In the genomic region with DNA sequence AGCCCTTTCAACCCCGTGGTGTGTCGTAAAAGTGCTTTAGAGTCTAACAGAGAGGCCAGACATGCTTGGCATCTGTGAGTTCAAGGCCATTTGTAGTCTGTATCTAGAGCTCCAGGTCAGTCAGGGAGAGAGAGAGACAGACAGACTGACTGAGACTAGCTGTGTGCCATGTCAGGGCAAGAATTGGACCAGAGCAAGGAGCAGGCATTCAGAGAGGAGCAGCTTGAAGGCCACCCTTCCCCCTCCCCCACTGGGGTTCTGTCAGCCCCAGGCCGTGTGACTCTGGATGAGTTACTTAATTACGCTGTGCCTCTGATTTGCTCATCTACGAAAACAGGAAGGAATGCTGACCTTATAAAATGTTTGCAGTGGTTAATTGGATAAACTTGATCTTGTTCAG, we compare ENCODE assay signal across 9 mouse cellular contexts. TPM values are rescaled to one million over a fixed set of nuclear protein-coding genes. Genes with fewer than 3 reads are reported as not detected.
DNase-seq lines count a peak whose midpoint lies in the region; ATAC-seq and TF ChIP-seq lines count a peak whose summit lies in the region.
"Had no signal": no experiment of that assay in that cellular context is flagged by ENCODE, and none has a peak within 500 bp of the region (broad histone marks: within the 10 kb centered on the region; RNA-seq: fewer than 3 reads in every experiment).

No protein-coding gene starts in this region.

- no peaks in the 10 kb centered on the region for H3K36me3 ChIP-seq in heart, embryonic 14.5 days (ENCODE audit: control insufficient read depth, insufficient read depth, low read length)
- H3K36me3 ChIP-seq in heart, adult 2 months (ENCODE audit: control insufficient read depth, insufficient read depth, low read length), result no peaks in the 10 kb centered on the region; the same call in none of the 2 replicates
- no peaks in the 10 kb centered on the region for H3K36me3 ChIP-seq in forebrain, postnatal 0 days (ENCODE audit: insufficient read depth)

- H3K9me3 ChIP-seq in heart, embryonic 14.5 days (ENCODE audit: control insufficient read depth, low read length), result no peaks in the 10 kb centered on the region
- H3K9me3 ChIP-seq in forebrain, postnatal 0 days (ENCODE audit: low read length), result no peaks in the 10 kb centered on the region
- H3K9me3 ChIP-seq: G1E had no signal

- no peaks in the 10 kb centered on the region; the same call in 1 of the 2 replicates for H3K79me2 ChIP-seq in heart, adult 2 months (replicated peaks; ENCODE audit: control insufficient read depth, insufficient read depth, low read length)

- DNase-seq in heart, adult 2 months, result no peak
- peak; percentile 73 for DNase-seq in Muller cell, postnatal 12 days (ENCODE audit: inconsistent ontology term)
- no peak for DNase-seq in forebrain, postnatal 0 days
- no peak for DNase-seq in left cerebral cortex, postnatal 14 days (ENCODE audit: low spot score in 2 of 2)
- no peak for DNase-seq in right cerebral cortex, postnatal 25 days

- WGBS in heart, embryonic 14.5 days, result 52% methylated on average over 5 of the region's 5 CpGs
- 46% methylated on average over 5 of the region's 5 CpGs for WGBS in heart, adult 2 months
- 51% methylated on average over 5 of the region's 5 CpGs for WGBS in forebrain, postnatal 0 days

- H3K27me3 ChIP-seq in heart, embryonic 14.5 days (ENCODE audit: control insufficient read depth, insufficient read depth, low read length), result no peaks in the 10 kb centered on the region
- H3K27me3 ChIP-seq in heart, adult 2 months (ENCODE audit: control insufficient read depth, insufficient read depth, low read length), result no peaks in the 10 kb centered on the region
- no peaks in the 10 kb centered on the region for H3K27me3 ChIP-seq in forebrain, postnatal 0 days (ENCODE audit: insufficient read depth, low read length)

- peak overlapping the region; percentile 14 to 99; a peak in 2 of 4 replicates for H3K27ac ChIP-seq in heart, embryonic 14.5 days (replicated peaks in 1 of 2; ENCODE audit: control insufficient read depth in 1 of 2, insufficient read depth in 1 of 2, low read depth in 2 of 2, low read length in 2 of 2)
- no peak overlapping the region for H3K27ac ChIP-seq in heart, adult 2 months
- H3K27ac ChIP-seq in forebrain, postnatal 0 days (ENCODE audit: low read depth, low read length), result 0 out of 2 replicates have a peak overlapping the region, but pooled peaks have one; percentile 5

- H3K4me2 ChIP-seq in heart, embryonic 14.5 days (ENCODE audit: low read length), result no peak overlapping the region
- no peak overlapping the region for H3K4me2 ChIP-seq in forebrain, postnatal 0 days (ENCODE audit: low read depth)

- no peak overlapping the region for H3K4me3 ChIP-seq in heart, embryonic 14.5 days (ENCODE audit: control insufficient read depth in 1 of 2, insufficient read depth in 1 of 2, low read depth in 1 of 2, low read length in 2 of 2)
- no peak overlapping the region for H3K4me3 ChIP-seq in heart, adult 2 months
- H3K4me3 ChIP-seq in forebrain, postnatal 0 days (ENCODE audit: low read depth, low read length), result no peak overlapping the region

- no peak for ATAC-seq in heart, embryonic 14.5 days (ENCODE audit: insufficient number of reproducible peaks, insufficient read depth, low FRiP score, low read depth)
- no peak for ATAC-seq in forebrain, postnatal 0 days
- ATAC-seq in megakaryocyte progenitor cell, adult 5-6 weeks (replicated peaks; ENCODE audit: poor library complexity), result 0 out of 2 replicates have a peak, but pooled peaks have one; percentile 17
- no peak for ATAC-seq in erythroblast, adult 5-6 weeks (replicated peaks; ENCODE audit: low FRiP score, poor library complexity, severe bottlenecking)

- no peak for TF ChIP-seq CTCF in heart, adult 2 months (IDR thresholded peaks at IDR 0.05)
- TF ChIP-seq CTCF in forebrain, postnatal 0 days (IDR thresholded peaks at IDR 0.05; ENCODE audit: low read depth), result no peak

- intact Hi-C loops in heart, adult 2 months (cut with DNase I), result no loop called here
- intact Hi-C loops in left cerebral cortex, postnatal 14 days (cut with DNase I), result no loop called here

- peaks cover 62 to 68% of the 10 kb centered on the region in 2 experiments for H3K4me1 ChIP-seq in heart, embryonic 14.5 days (ENCODE audit: control insufficient read depth in 2 of 2, insufficient read depth in 2 of 2, low read length in 2 of 2)
- H3K4me1 ChIP-seq in heart, adult 2 months (ENCODE audit: control insufficient read depth, insufficient read depth, low read length), result peaks cover 42% of the 10 kb centered on the region
- H3K4me1 ChIP-seq in forebrain, postnatal 0 days (ENCODE audit: insufficient read depth), result peaks cover 17% of the 10 kb centered on the region

- TF ChIP-seq POLR2A in heart, adult 2 months (IDR thresholded peaks at IDR 0.05; ENCODE audit: insufficient read depth, low read depth, low read length), result no peak

- H3K9ac ChIP-seq in heart, embryonic 14.5 days (ENCODE audit: low read length), result no peak overlapping the region
- no peak overlapping the region for H3K9ac ChIP-seq in heart, adult 2 months (ENCODE audit: low read depth, low read length)
- H3K9ac ChIP-seq in forebrain, postnatal 0 days, result no peak overlapping the region

- no peak for TF ChIP-seq EP300 in heart, adult 2 months (IDR thresholded peaks at IDR 0.05; ENCODE audit: insufficient read depth, low read depth, low read length)

RNA-seq across cellular contexts. Expression of a gene that starts 26.0 kb away (rescaled TPM):
- polyA plus RNA-seq in heart, embryonic 14.5 days (2014; fragmentation: Nextera tagmentation; extraction: Ambion mirVana), result 146 and 147 TPM in 2 replicates
- total RNA-seq in heart, adult 2 months (2021), result 10 to 100 TPM; 54.1 to 66.1 TPM
- polyA plus RNA-seq in heart, adult 2 months (2012; rRNA removed), result 91.3 and 94.8 TPM in 2 replicates
- 38.4 and 48.4 TPM in 2 replicates for total RNA-seq in forebrain, postnatal 0 days (2014; rRNA removed)
- 103 and 104 TPM in 2 replicates for polyA plus RNA-seq in forebrain, postnatal 0 days (2015; fragmentation: Nextera tagmentation; extraction: Ambion mirVana)
- total RNA-seq in megakaryocyte progenitor cell, adult 5-6 weeks (2015), result 98.7 and 112 TPM in 2 replicates
- total RNA-seq in megakaryocyte progenitor cell, adult 5-6 weeks (2017), result 75.3 and 92.6 TPM in 2 replicates
- 10 to 100 TPM; 44.8 to 58.6 TPM for total RNA-seq in left cerebral cortex, postnatal 14 days (2021)
- total RNA-seq in erythroblast, adult 5-6 weeks (2015; ENCODE audit: low replicate concordance), result 14.0 and 58.5 TPM in 2 replicates
- 20.8 and 29.3 TPM in 2 replicates for total RNA-seq in erythroblast, adult 5-6 weeks (2017; ENCODE audit: low replicate concordance)

RNA-seq across cellular contexts. Expression of a gene that starts 28.3 kb away (rescaled TPM):
- 2.4 and 2.7 TPM in 2 replicates for polyA plus RNA-seq in heart, embryonic 14.5 days (2014; fragmentation: Nextera tagmentation; extraction: Ambion mirVana)
- 1 to 10 TPM; 7.6 to 8.5 TPM for total RNA-seq in heart, adult 2 months (2021)
- 18.4 and 18.8 TPM in 2 replicates for polyA plus RNA-seq in heart, adult 2 months (2012; rRNA removed)
- 6.1 and 17.6 TPM in 2 replicates for total RNA-seq in forebrain, postnatal 0 days (2014; rRNA removed)
- polyA plus RNA-seq in forebrain, postnatal 0 days (2015; fragmentation: Nextera tagmentation; extraction: Ambion mirVana), result 1.1 and 2.0 TPM in 2 replicates
- 20.1 and 24.1 TPM in 2 replicates for total RNA-seq in megakaryocyte progenitor cell, adult 5-6 weeks (2015)
- 10.3 and 19.3 TPM in 2 replicates for total RNA-seq in megakaryocyte progenitor cell, adult 5-6 weeks (2017)
- total RNA-seq in left cerebral cortex, postnatal 14 days (2021), result 1 to 10 TPM; 5.9 to 8.9 TPM
- total RNA-seq in erythroblast, adult 5-6 weeks (2015; ENCODE audit: low replicate concordance), result 6.9 and 15.6 TPM in 2 replicates
- total RNA-seq in erythroblast, adult 5-6 weeks (2017; ENCODE audit: low replicate concordance), result 12.0 and 12.4 TPM in 2 replicates

RNA-seq across cellular contexts. Expression of a gene that starts 58.0 kb away (rescaled TPM):
- 8.4 and 12.2 TPM in 2 replicates for polyA plus RNA-seq in heart, embryonic 14.5 days (2014; fragmentation: Nextera tagmentation; extraction: Ambion mirVana)
- 1 to 10 TPM; 1.3 to 1.4 TPM for total RNA-seq in heart, adult 2 months (2021)
- 2.7 and 2.9 TPM in 2 replicates for polyA plus RNA-seq in heart, adult 2 months (2012; rRNA removed)
- total RNA-seq in forebrain, postnatal 0 days (2014; rRNA removed), result 21.3 and 22.5 TPM in 2 replicates
- 19.1 and 27.2 TPM in 2 replicates for polyA plus RNA-seq in forebrain, postnatal 0 days (2015; fragmentation: Nextera tagmentation; extraction: Ambion mirVana)
- total RNA-seq in megakaryocyte progenitor cell, adult 5-6 weeks (2015), result 2.0 and 4.3 TPM in 2 replicates
- total RNA-seq in megakaryocyte progenitor cell, adult 5-6 weeks (2017), result 1.9 and 2.2 TPM in 2 replicates
- total RNA-seq in left cerebral cortex, postnatal 14 days (2021), result 1 to 10 TPM in 1 of 2 experiments, under 1 TPM in 1; 0.70 to 1.3 TPM
- total RNA-seq in erythroblast, adult 5-6 weeks (2015; ENCODE audit: low replicate concordance), result 2.3 and 2.9 TPM in 2 replicates
- total RNA-seq in erythroblast, adult 5-6 weeks (2017; ENCODE audit: low replicate concordance), result 1.1 TPM in 1 of 2 replicates, not detected in the other

RNA-seq across cellular contexts. Expression of a gene that starts 59.4 kb away (rescaled TPM):
- polyA plus RNA-seq in heart, embryonic 14.5 days (2014; fragmentation: Nextera tagmentation; extraction: Ambion mirVana), result 4,569 and 4,875 TPM in 2 replicates
- over 10,000 TPM in 1 of 2 experiments, 1,000 to 10,000 TPM in 1; 9,326 to 11,139 TPM for total RNA-seq in heart, adult 2 months (2021)
- polyA plus RNA-seq in heart, adult 2 months (2012; rRNA removed), result 9,227 and 12,279 TPM in 2 replicates
- total RNA-seq in forebrain, postnatal 0 days (2014; rRNA removed), result 0.69 and 0.76 TPM in 2 replicates
- polyA plus RNA-seq in forebrain, postnatal 0 days (2015; fragmentation: Nextera tagmentation; extraction: Ambion mirVana), result 0.99 and 1.1 TPM in 2 replicates
- total RNA-seq in megakaryocyte progenitor cell, adult 5-6 weeks (2015), result not detected in 2 replicates
- total RNA-seq in megakaryocyte progenitor cell, adult 5-6 weeks (2017), result not detected in 2 replicates
- total RNA-seq in left cerebral cortex, postnatal 14 days (2021), result under 1 TPM in 1 of 2 experiments, not detected in 1; 0.53 TPM
- total RNA-seq in erythroblast, adult 5-6 weeks (2015; ENCODE audit: low replicate concordance), result not detected in 2 replicates
- total RNA-seq in erythroblast, adult 5-6 weeks (2017; ENCODE audit: low replicate concordance), result not detected in 2 replicates
- total RNA-seq: G1E had no signal
- polyA plus RNA-seq: G1E had no signal
